Mouse (Mus musculus): ENCODE measurements around the gene Phc1. TPM values are rescaled to one million over a fixed set of nuclear protein-coding genes. Genes with fewer than 3 reads are reported as not detected.
A peak's percentile ranks its signal among the peaks of the same experiment; 100 is the strongest.

Gene Phc1
- total RNA-seq, 2 experiments from 2014 or later, result 61.8 to 64.9 TPM

- no peak for DNase-seq (ENCODE audit: low spot score in 2 of 2)
Measured at GRCm38 (mm10) chr6:122297279-122298222, 42.8 kb downstream of the Phc1 start.

GRCm38 (mm10) chr6:122296918-122297278 is 43.5 kb downstream of the Phc1 start:
- no peak for DNase-seq (ENCODE audit: low spot score in 2 of 2)

- DNase-seq (ENCODE audit: low spot score in 2 of 2), result no peak
Measured at GRCm38 (mm10) chr6:122295242-122295641, 45.1 kb downstream of the Phc1 start.

- DNase-seq (ENCODE audit: low spot score in 2 of 2), result no peak
Measured at GRCm38 (mm10) chr6:122294290-122294689, 46.1 kb downstream of the Phc1 start.

GRCm38 (mm10) chr6:122293796-122294195 is 46.6 kb downstream of the Phc1 start:
- DNase-seq (ENCODE audit: low spot score in 2 of 2), result no peak

- no peak for DNase-seq (ENCODE audit: low spot score in 2 of 2)
Measured at GRCm38 (mm10) chr6:122293121-122293520, 47.2 kb downstream of the Phc1 start.

- no peak for DNase-seq (ENCODE audit: low spot score in 2 of 2)
Measured at GRCm38 (mm10) chr6:122292184-122292583, 48.2 kb downstream of the Phc1 start.

- DNase-seq (ENCODE audit: low spot score in 2 of 2), result no peak
Measured at GRCm38 (mm10) chr6:122291735-122292134, 48.6 kb downstream of the Phc1 start.

- DNase-seq (ENCODE audit: low spot score in 2 of 2), result no peak
Measured at GRCm38 (mm10) chr6:122291264-122291663, 49.1 kb downstream of the Phc1 start.

GRCm38 (mm10) chr6:122290253-122290652 is 50.1 kb downstream of the Phc1 start:
- no peak for DNase-seq (ENCODE audit: low spot score in 2 of 2)

GRCm38 (mm10) chr6:122289313-122289712 is 51.0 kb downstream of the Phc1 start:
- no peak for DNase-seq (ENCODE audit: low spot score in 2 of 2)

GRCm38 (mm10) chr6:122288263-122288662 is 52.1 kb downstream of the Phc1 start:
- no peak for DNase-seq (ENCODE audit: low spot score in 2 of 2)

GRCm38 (mm10) chr6:122284823-122285222 is 55.5 kb downstream of the Phc1 start:
- DNase-seq (ENCODE audit: low spot score in 2 of 2), result no peak

GRCm38 (mm10) chr6:122284304-122284703 is 56.1 kb downstream of the Phc1 start:
- DNase-seq (ENCODE audit: low spot score in 2 of 2), result no peak

GRCm38 (mm10) chr6:122283429-122283828 is 56.9 kb downstream of the Phc1 start:
- no peak for DNase-seq (ENCODE audit: low spot score in 2 of 2)

GRCm38 (mm10) chr6:122282782-122283181 is 57.6 kb downstream of the Phc1 start, which contains the start of gene Klrg1:
Gene Klrg1 (minus strand): TSS chr6:122282882.
- DNase-seq (ENCODE audit: low spot score in 2 of 2), result no peak

- no peak for DNase-seq (ENCODE audit: low spot score in 2 of 2)
Measured at GRCm38 (mm10) chr6:122276565-122276964, 63.8 kb downstream of the Phc1 start.

- DNase-seq (ENCODE audit: low spot score in 2 of 2), result no peak
Measured at GRCm38 (mm10) chr6:122274546-122274945, 65.8 kb downstream of the Phc1 start.

- DNase-seq (ENCODE audit: low spot score in 2 of 2), result no peak
Measured at GRCm38 (mm10) chr6:122270152-122270551, 70.2 kb downstream of the Phc1 start.

- no peak for DNase-seq (ENCODE audit: low spot score in 2 of 2)
Measured at GRCm38 (mm10) chr6:122269170-122269569, 71.2 kb downstream of the Phc1 start.

GRCm38 (mm10) chr6:122268561-122268960 is 71.8 kb downstream of the Phc1 start:
- DNase-seq (ENCODE audit: low spot score in 2 of 2), result peak; percentile 84 to 92
